Mouse (Mus musculus) brain, embryonic 14.5 days (tissue): ENCODE results near the gene Cd36.

Experiments used
- CTCF ChIP-seq: fragments of 200-500 bp; IDR thresholded peaks from 2 replicates; pipeline ENCODE4 v1.5.1; 2012; ENCODE audit warnings: inconsistent platforms, mild to moderate bottlenecking, moderate library complexity, borderline replicate concordance; ENCODE audit not compliant: insufficient read depth, insufficient read length; ENCODE audit errors: extremely low read depth
- POLR2A ChIP-seq: fragments of 200-500 bp; IDR thresholded peaks from 2 replicates; pipeline ENCODE4 v1.6.1; 2012; ENCODE audit warnings: mild to moderate bottlenecking, inconsistent platforms, borderline replicate concordance; ENCODE audit not compliant: poor library complexity, insufficient read depth, insufficient read length, severe bottlenecking; ENCODE audit errors: extremely low read depth

- TF ChIP-seq CTCF (no peak), POLR2A (no peak)
These were observed 12.0 kb downstream of the Cd36 start for GRCm38 (mm10) chr5:17876637-17877036.
